Mouse (Mus musculus) heart, adult 2 months (tissue): ENCODE data around the gene Nlgn2. TPM values are rescaled to one million over a fixed set of nuclear protein-coding genes. Genes with fewer than 3 reads are reported as not detected.

Source experiments
- DNase-seq, 2 experiments: peaks; one replicate each; pipeline ENCODE4 v3.0.0; 2021
- H3K27ac ChIP-seq: fragments of 200-600 bp; 2 replicates; pipeline ENCODE4 v1.8.1; 2022
- H3K27me3 ChIP-seq: fragments of 200-500 bp; 2 replicates; pipeline ENCODE4 v1.6.1; 2012; ENCODE audit warnings: mild to moderate bottlenecking, low read length, inconsistent platforms, mixed read lengths; ENCODE audit not compliant: control insufficient read depth, insufficient read depth
- H3K36me3 ChIP-seq: fragments of 200-500 bp; 2 replicates; pipeline ENCODE4 v1.6.1; 2012; ENCODE audit warnings: low read length, inconsistent platforms; ENCODE audit not compliant: control insufficient read depth, insufficient read depth
- H3K4me1 ChIP-seq: fragments of 200-500 bp; 2 replicates; pipeline ENCODE4 v1.6.1; 2011; ENCODE audit warnings: low read length; ENCODE audit not compliant: control insufficient read depth, insufficient read depth
- H3K4me3 ChIP-seq: fragments of 200-600 bp; 2 replicates; pipeline ENCODE4 v1.8.1; 2022
- H3K79me2 ChIP-seq: fragments of 200-500 bp; replicated peaks from 2 replicates; pipeline ENCODE4 v1.6.1; 2012; ENCODE audit warnings: mild to moderate bottlenecking, inconsistent platforms, low read length, moderate library complexity, mixed read lengths; ENCODE audit not compliant: control insufficient read depth, insufficient read depth
- H3K9ac ChIP-seq: fragments of 200-500 bp; 2 replicates; pipeline ENCODE4 v1.6.1; 2012; ENCODE audit warnings: low read depth, mild to moderate bottlenecking, control low read depth, inconsistent platforms, low read length, mixed read lengths
- CTCF ChIP-seq: fragments of 200-600 bp; IDR thresholded peaks from 2 replicates; pipeline ENCODE4 v1.8.1; 2022; ENCODE audit warnings: antibody characterized with exemption, mild to moderate bottlenecking, moderate library complexity
- EP300 ChIP-seq: fragments of 200-500 bp; IDR thresholded peaks from 2 replicates; pipeline ENCODE4 v1.6.1; 2011; ENCODE audit warnings: low read depth, low read length, control low read depth; ENCODE audit not compliant: insufficient read depth
- POLR2A ChIP-seq: fragments of 200-500 bp; IDR thresholded peaks from 2 replicates; pipeline ENCODE4 v1.6.1; 2011; ENCODE audit warnings: mild to moderate bottlenecking, low read depth, low read length, control low read depth; ENCODE audit not compliant: insufficient read depth
- WGBS: fragments of 180-500 bp; shearing (Covaris S2); methylation state at CpG from one replicate; pipeline ENCODE4 v1.1.7; 2018; 5-methylcytosine and 5-hydroxymethylcytosine counted together
- intact Hi-C: fragments of 180-260 bp; cut with DNase I; formaldehyde crosslinking; loops from one replicate; pipeline ENCODE4 v1.15.1; 2025
- long read RNA-seq: library from polyadenylated mRNA; stranded (forward); transcript quantifications from one replicate; pipeline ENCODE4 v2.0.0, GENCODE M21; 2021
- polyA plus RNA-seq: library from polyadenylated mRNA; depleted of rRNA; stranded (reverse); fragments of >200 nt; gene quantifications from 2 replicates; pipeline ENCODE4 v1.2.3, GENCODE M21; 2012; rRNA removed
- total RNA-seq, 2 experiments: library from RNA; stranded (reverse); gene quantifications; 2 replicates each; pipeline ENCODE4 v1.2.3; 2021

Gene Nlgn2
- total RNA-seq, result 1 to 10 TPM; 3.4 to 5.0 TPM
- polyA plus RNA-seq, result 6.0 and 6.7 TPM in 2 replicates
- long read RNA-seq, partial matches to known transcripts, result 0 of 1 reads
- long read RNA-seq, other reads (novel, unspliced or antisense), result 1 of 1 reads

DNA sequence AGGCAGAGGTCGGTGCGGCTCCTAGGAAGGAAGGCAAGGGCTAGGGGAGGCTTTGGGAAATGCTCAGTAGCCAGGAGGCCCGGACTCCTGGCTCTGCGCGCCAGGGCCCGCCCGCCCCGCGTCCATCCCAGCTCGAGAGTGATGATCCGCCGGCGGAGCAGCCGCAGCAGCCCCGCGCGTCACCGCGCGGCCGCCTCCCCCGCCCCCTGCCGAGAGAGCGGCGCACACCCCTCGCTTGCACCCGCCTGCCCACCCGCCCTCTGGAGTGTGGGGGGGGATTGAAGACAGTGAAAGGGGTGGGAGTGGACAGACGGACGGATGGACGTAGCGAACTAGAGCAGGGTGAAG lies at the start of gene Nlgn2:
Gene Nlgn2, minus strand, starts transcription at position 181 of the 348 bp plus-strand sequence.
- Histone ChIP-seq H3K4me3 (peak within 1 kb of the TSS; percentile 58), H3K27ac (peak within 1 kb of the TSS; percentile 94), H3K27me3 (no peaks in the 10 kb centered on the region; the same call in 1 of the 2 replicates), H3K79me2 (no peaks in the 10 kb centered on the region), H3K9ac (peak within 1 kb of the TSS; percentile 80), H3K36me3 (peaks cover 2% of the 10 kb centered on the region; the same call in 1 of the 2 replicates), H3K4me1 (peaks cover 2% of the 10 kb centered on the region)
- intact Hi-C loops, result loop anchor here (2.0 kb wide), 2 partner anchors 35 to 41 kb away; partner anchors contain the start of gene Tmem95
- WGBS, result under 1% methylated on average over 23 of the region's 32 CpGs
- DNase-seq, result no peak
- peak; percentile 43 for TF ChIP-seq CTCF
- TF ChIP-seq POLR2A, result no peak

DNA sequence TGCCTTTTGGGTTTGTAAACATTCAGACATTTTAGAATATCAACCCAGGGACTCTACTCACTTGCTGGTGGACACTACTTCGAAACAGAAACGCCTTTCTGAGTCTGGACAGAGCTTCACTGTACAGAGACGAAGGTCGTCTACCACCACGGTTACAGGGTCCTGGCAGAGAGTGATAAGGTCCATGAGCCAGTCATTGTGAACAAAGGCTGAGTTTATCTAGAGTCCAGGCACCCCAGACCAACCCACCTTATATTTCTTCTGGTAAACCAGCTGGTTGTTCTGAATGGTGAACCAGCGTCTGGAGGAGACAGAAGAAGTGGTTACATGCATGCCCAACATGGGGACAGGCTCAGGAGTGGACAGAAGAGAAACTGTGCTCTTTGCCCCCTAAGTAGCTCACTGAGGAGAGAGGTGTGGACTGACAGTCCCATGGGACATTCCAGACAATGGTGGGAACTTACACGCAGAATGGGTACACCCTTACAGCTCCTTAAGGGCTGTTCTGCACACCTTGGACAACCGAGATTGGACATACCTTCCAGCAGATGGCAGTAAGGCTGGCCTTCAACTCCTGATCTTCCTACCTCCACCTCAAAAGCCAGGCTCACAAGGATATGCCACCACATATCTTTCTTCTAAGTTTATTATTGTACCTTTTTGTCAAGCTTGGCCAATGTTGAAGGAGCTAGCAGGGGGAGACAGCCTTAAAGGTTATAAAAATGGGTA lies 49.5 kb upstream of the Nlgn2 start:
- Histone ChIP-seq H3K4me1 (peaks cover 3% of the 10 kb centered on the region), H3K36me3 (no peaks in the 10 kb centered on the region), H3K27me3 (no peaks in the 10 kb centered on the region), H3K79me2 (no peaks in the 10 kb centered on the region), H3K9ac (no peak overlapping the region), H3K4me3 (no peak overlapping the region), H3K27ac (peak overlapping the region; percentile 6; the same call in 1 of the 2 replicates)
- 44% methylated on average over 8 of the region's 8 CpGs for WGBS
- intact Hi-C loops, result no loop called here
- TF ChIP-seq EP300 (0 out of 2 replicates have a peak, but pooled peaks have one; percentile 29), POLR2A (no peak), CTCF (peak; percentile 72)
- DNase-seq, result peak in 1 of 2 experiments; percentile 14

DNA sequence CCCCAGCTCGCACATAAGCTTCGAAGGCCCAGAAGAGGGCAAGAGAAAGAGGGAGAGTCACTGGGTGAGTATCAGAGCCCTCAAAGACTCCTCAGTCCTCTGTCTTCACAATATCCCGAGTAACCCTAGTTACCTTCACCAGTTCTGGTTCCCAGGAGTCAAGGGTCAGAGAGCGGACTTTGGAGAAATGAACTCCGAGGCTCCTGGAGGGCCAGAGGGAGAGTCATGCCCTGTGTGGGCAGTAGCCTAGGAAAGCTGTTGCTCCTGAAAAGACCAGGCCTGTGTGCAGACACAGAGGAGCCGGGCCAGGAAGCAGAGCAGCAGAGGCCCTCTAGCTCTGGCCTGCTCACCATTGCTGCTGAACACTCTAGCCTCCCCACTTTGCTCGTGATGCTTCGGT lies 47.1 kb upstream of the Nlgn2 start:
- Histone ChIP-seq H3K4me1 (peaks cover 5% of the 10 kb centered on the region), H3K4me3 (peak overlapping the region; percentile 28; the same call in 1 of the 2 replicates), H3K27me3 (no peaks in the 10 kb centered on the region), H3K27ac (peak overlapping the region; percentile 67), H3K9ac (peak overlapping the region; percentile 44), H3K79me2 (no peaks in the 10 kb centered on the region), H3K36me3 (no peaks in the 10 kb centered on the region)
- no peak for DNase-seq
- TF ChIP-seq EP300 (no peak), POLR2A (no peak), CTCF (no peak)
- intact Hi-C loops, result no loop called here
- WGBS, result 57% methylated on average over 8 of the region's 8 CpGs

DNA sequence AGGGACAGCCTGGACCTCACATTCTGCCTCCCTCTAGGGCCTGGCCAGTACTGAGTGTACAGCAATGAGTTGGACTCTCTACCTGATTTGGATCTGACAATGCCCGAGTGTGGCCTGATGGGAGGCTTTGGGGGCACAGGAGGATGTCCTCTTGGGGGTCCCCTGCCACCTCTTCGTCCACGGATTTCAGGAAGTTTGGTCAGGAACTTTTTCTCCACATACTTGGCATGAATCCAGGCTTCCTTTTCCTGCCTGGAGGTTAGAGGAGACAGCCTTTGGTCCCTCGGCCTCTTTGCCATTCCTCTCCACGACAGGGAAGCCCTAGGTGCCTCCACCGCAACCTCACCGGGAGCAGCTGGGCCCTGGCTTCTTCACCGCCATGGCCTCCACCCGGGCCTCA lies 46.7 kb upstream of the Nlgn2 start:
- 0 out of 2 replicates have a peak, but pooled peaks have one; percentile 27 for TF ChIP-seq POLR2A
- no peak for TF ChIP-seq EP300
- Histone ChIP-seq H3K9ac (peak overlapping the region; percentile 44), H3K4me3 (peak overlapping the region; percentile 28; the same call in 1 of the 2 replicates), H3K27me3 (no peaks in the 10 kb centered on the region), H3K79me2 (no peaks in the 10 kb centered on the region), H3K27ac (peak overlapping the region; percentile 67), H3K4me1 (peaks cover 5% of the 10 kb centered on the region), H3K36me3 (no peaks in the 10 kb centered on the region)
- peak in 1 of 2 experiments; percentile 11 for DNase-seq
- intact Hi-C loops, result no loop called here
- WGBS, result 41% methylated on average over 9 of the region's 9 CpGs

DNA sequence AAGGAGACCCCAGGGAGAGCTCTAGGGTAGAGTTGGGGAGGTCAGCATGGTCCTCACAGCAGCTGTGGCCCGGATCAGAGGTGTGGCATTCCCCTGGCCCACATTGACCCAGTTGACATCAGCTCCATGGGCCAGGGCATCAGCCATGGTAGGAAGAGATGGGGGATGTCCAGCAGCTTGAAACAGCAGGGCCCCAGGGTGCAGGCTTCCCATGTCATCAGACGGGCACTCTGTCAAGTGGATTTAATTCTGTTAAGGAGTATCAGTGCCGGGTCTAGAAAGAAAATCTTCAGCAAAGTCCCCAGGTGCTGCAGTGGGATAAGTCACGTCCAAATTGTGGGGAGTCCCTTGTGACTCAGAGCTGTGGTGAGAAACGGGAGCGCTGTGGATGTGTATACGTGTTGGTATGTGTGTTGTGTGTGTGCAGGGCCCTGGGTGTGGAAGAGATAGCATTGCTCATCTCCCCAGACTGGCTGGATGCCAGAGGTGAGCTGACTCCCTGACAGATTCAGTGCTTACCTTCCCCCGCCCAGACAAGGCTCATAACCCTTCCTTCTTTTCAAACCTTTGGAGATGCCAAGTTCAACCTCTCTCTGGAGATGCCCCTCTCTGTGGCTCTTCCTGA lies 46.1 kb upstream of the Nlgn2 start:
- Histone ChIP-seq H3K27me3 (no peaks in the 10 kb centered on the region), H3K4me1 (peaks cover 5% of the 10 kb centered on the region), H3K79me2 (no peaks in the 10 kb centered on the region), H3K9ac (no peak overlapping the region), H3K27ac (peak overlapping the region; percentile 67), H3K36me3 (no peaks in the 10 kb centered on the region), H3K4me3 (no peak overlapping the region)
- peak in 1 of 2 experiments; percentile 14 for DNase-seq
- intact Hi-C loops, result no loop called here
- TF ChIP-seq POLR2A (no peak), EP300 (no peak), CTCF (no peak)
- 81% methylated on average over 8 of the region's 8 CpGs for WGBS

DNA sequence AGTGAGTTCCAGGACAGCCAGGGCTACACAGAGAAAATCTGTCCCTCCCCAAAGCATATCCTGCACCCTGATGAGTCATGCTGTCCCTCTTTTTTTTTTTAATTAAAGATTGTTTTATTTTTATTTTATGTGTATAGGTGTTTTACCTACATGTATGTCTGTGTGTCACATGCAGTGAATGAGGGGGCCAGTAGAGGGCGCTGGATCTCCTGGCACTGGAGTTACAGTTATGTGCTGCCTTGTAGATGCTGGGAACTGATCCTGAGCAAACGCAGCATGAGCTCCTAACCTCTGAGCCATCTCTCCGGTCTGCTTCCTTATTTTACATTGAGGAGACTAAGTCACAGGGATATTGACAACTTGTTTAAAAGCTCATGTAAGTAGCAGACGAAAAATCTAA lies 45.5 kb upstream of the Nlgn2 start:
- no peaks in the 10 kb centered on the region for H3K27me3 ChIP-seq
- H3K9ac ChIP-seq, result no peak overlapping the region
- H3K4me3 ChIP-seq, result no peak overlapping the region
- 72% methylated on average over 4 of the region's 4 CpGs for WGBS
- TF ChIP-seq CTCF, result peak; percentile 65
- no peak for TF ChIP-seq POLR2A
- TF ChIP-seq EP300, result no peak
- no peaks in the 10 kb centered on the region for H3K36me3 ChIP-seq
- no peak overlapping the region for H3K27ac ChIP-seq
- H3K79me2 ChIP-seq, result no peaks in the 10 kb centered on the region
- intact Hi-C loops, result no loop called here
- no peak for DNase-seq
- peaks cover 5% of the 10 kb centered on the region for H3K4me1 ChIP-seq
